Mouse (Mus musculus) G1E (cell line): ENCODE data around the gene Schip1. TPM values are rescaled to one million over a fixed set of nuclear protein-coding genes. Genes with fewer than 3 reads are reported as not detected.
"Not testable (repeated sequence)": the region's sequence is repeated elsewhere in the genome, so short reads cannot be mapped to it uniquely, and the experiment has no call there.

ENCODE experiments used
- ATAC-seq: 2 replicates; pipeline ENCODE4 v1.8.0; 2016; ENCODE audit warnings: mild to moderate bottlenecking; ENCODE audit not compliant: insufficient number of reproducible peaks, poor library complexity, low FRiP score, severe bottlenecking; ENCODE audit errors: extremely low read depth
- DNase-seq: peaks from one replicate; pipeline ENCODE4 v3.0.0; 2012; ENCODE audit warnings: low spot score
- H3K27me3 ChIP-seq: 2 replicates; pipeline ENCODE4 v1.6.1; 2012; ENCODE audit warnings: mild to moderate bottlenecking, low read length, inconsistent platforms; ENCODE audit not compliant: insufficient read depth
- H3K36me3 ChIP-seq: replicated peaks from 2 replicates; pipeline ENCODE3; 2012; ENCODE audit warnings: mild to moderate bottlenecking, inconsistent platforms
- H3K4me1 ChIP-seq: 2 replicates; pipeline ENCODE4 v1.6.1; 2012; ENCODE audit warnings: low read depth, low read length, inconsistent platforms, mixed read lengths; ENCODE audit not compliant: insufficient read depth
- H3K4me3 ChIP-seq: 2 replicates; pipeline ENCODE4 v1.5.1; 2012; ENCODE audit warnings: low read depth, mild to moderate bottlenecking, inconsistent platforms, low read length, moderate library complexity, mixed read lengths
- H3K9me3 ChIP-seq: replicated peaks from 2 replicates; pipeline ENCODE4 v1.6.1; 2012; ENCODE audit warnings: inconsistent platforms
- CTCF ChIP-seq: IDR thresholded peaks from 2 replicates; pipeline ENCODE4 v1.5.1; 2012; ENCODE audit warnings: low read depth, low read length, inconsistent platforms, mixed read lengths
- GATA1 ChIP-seq: IDR thresholded peaks from 2 replicates; pipeline ENCODE4 v1.6.1; 2012; ENCODE audit warnings: borderline replicate concordance, low read length, inconsistent platforms, mixed read lengths
- GATA2 ChIP-seq: IDR thresholded peaks from 2 replicates; pipeline ENCODE4 v1.6.1; 2012; ENCODE audit warnings: low read depth, low read length, inconsistent platforms, borderline replicate concordance
- POLR2AphosphoS5 ChIP-seq: IDR thresholded peaks from 2 replicates; pipeline ENCODE4 v1.6.1; 2012; ENCODE audit warnings: low read depth, low read length, inconsistent platforms; ENCODE audit not compliant: insufficient replicate concordance
- TAL1 ChIP-seq: conservative IDR thresholded peaks from 2 replicates; pipeline ENCODE4 v1.6.1; 2012; ENCODE audit warnings: low read depth, low read length, inconsistent platforms, mixed read lengths
- polyA plus RNA-seq: library from polyadenylated mRNA; stranded (reverse); fragments of >175 nt; gene quantifications from 2 replicates; pipeline ENCODE4 v1.2.3, GENCODE M21; 2012
- total RNA-seq, 2 experiments: library from RNA; stranded (forward) in 1 of 2; stranded (reverse) in 1 of 2; fragments of 200-1000 nt in 1 of 2; fragments of >200 nt in 1 of 2; fragmentation: Nextera tagmentation in 1 of 2; gene quantifications; 2 replicates each; pipeline ENCODE4 v1.2.3; 2014 to 2017

The Schip1 gene
- total and polyA plus RNA-seq, 3 experiments: 0.16 TPM; not detected in 2

DNA sequence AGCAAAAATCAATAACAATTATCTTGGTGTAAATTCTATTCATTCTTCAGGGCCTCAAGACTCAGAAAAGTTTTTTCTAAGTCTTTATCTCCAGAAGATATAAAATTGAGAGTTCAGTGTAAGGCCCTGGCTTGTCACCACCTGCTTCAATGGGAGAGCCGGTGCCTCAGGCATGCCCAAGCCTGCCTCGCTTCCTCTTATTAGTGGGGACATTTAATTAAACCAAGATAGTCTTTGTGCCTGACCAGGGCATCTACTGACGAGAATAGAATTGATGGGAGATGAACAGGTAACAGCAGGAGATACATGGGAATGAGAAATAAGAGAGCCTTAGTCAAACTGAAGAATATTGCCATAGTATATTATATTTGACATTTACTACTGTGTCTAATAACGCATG lies 27.5 kb downstream of the Schip1 start:
- DNase-seq: no peak
- ATAC-seq: no peak
- no peak for TF ChIP-seq POLR2AphosphoS5
- TF ChIP-seq GATA1: no peak
- TF ChIP-seq GATA2: no peak
- TF ChIP-seq TAL1: no peak
- no peak for TF ChIP-seq CTCF

DNA sequence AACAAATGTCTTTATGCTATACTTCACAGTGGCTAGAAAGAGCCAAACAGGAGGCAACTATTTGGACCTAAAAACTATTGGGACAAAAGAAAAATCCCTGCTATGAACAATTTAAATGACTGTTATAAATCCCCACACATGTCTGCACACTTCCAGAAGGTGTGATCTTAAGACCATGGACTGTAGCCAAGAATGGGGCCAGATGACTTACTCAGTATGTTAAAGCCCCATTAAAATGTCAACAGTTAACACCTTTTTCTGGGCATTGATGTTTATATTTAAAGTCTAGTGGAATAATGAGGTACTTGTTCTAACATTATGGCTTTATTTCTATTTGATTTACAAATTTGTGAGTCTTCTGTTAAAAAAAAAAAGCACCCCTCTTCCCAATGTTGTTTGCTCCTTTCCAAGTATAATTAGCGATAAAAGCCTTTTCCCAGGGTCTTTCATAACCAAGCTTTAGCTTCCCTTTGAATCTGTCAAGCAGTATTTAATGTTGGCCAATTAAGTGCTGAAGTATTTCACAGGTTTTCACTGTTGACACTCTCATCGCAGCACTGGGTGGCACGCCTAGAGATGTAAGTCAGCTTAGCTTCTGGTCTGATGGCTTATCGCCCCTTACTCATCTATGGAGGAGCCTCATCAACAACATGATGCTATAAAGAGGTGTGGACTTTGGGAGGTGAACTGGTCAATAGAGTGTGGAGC lies 32.3 kb downstream of the Schip1 start:
- Histone ChIP-seq H3K4me3 (no peak overlapping the region), H3K9me3 (no peaks in the 10 kb centered on the region; the same call in 1 of the 2 replicates), H3K4me1 (no peaks in the 10 kb centered on the region), H3K27me3 (no peaks in the 10 kb centered on the region), H3K36me3 (no peaks in the 10 kb centered on the region)
- DNase-seq (no peak), ATAC-seq (no peak)
- TF ChIP-seq TAL1: no peak
- no peak for TF ChIP-seq POLR2AphosphoS5
- no peak for TF ChIP-seq CTCF
- no peak for TF ChIP-seq GATA1
- no peak for TF ChIP-seq GATA2

More for the DNA sequence above, 27.5 kb downstream of the Schip1 start:
- Histone ChIP-seq H3K27me3 (no peaks in the 10 kb centered on the region), H3K4me1 (no peaks in the 10 kb centered on the region), H3K4me3 (no peak overlapping the region), H3K36me3 (no peaks in the 10 kb centered on the region), H3K9me3 (0 out of 2 replicates have a peak, but pooled peaks cover 4% of the 10 kb centered on the region)

DNA sequence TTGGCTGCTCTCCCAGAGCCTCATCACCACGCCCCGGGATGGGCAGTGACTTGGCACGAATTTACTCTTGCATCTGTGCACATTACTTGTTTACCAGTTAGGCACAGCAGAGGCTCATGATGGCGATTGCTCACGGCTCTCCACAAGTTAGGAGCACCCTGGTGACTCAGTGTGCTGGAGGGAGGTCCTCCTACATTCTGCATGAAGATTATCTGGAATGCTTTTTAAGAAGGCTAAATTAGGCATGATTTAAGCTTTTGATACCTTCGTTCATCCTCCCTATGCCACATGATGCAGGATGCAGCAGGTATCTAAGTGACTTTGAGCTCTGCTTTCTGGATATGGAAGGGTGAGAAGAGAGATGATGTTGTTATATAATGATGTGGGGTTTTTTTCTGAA lies 35.0 kb downstream of the Schip1 start:
- H3K27me3 ChIP-seq, H3K9me3 ChIP-seq, H3K4me3 ChIP-seq, DNase-seq, ATAC-seq, H3K4me1 ChIP-seq, H3K36me3 ChIP-seq: not testable (repeated sequence)

DNA sequence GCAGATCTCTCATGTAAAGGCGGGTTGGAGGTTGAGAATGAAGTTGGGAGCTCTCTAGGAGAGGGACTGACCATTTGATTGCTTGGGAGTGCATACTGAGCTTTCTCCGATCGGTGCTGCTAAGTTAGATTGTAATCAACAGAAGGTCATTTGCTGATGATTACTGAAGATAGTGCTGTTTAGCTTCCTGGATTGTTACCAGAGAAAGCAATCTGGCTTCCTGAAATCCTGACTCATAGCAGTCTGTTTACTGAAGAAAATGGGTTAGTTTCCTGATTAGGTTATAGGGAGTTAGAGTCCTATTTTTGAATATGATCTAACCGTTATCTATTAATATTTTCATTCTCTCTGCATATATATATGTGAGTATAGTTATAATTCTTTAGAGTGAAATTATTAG lies 36.7 kb downstream of the Schip1 start:
- Histone ChIP-seq H3K4me1 (no peaks in the 10 kb centered on the region), H3K27me3 (no peaks in the 10 kb centered on the region), H3K9me3 (no peaks in the 10 kb centered on the region; the same call in 1 of the 2 replicates), H3K36me3 (no peaks in the 10 kb centered on the region), H3K4me3 (no peak overlapping the region)
- ATAC-seq (no peak), DNase-seq (no peak)
- TF ChIP-seq GATA2: no peak
- TF ChIP-seq GATA1: no peak
- TF ChIP-seq POLR2AphosphoS5: no peak
- no peak for TF ChIP-seq CTCF
- no peak for TF ChIP-seq TAL1

DNA sequence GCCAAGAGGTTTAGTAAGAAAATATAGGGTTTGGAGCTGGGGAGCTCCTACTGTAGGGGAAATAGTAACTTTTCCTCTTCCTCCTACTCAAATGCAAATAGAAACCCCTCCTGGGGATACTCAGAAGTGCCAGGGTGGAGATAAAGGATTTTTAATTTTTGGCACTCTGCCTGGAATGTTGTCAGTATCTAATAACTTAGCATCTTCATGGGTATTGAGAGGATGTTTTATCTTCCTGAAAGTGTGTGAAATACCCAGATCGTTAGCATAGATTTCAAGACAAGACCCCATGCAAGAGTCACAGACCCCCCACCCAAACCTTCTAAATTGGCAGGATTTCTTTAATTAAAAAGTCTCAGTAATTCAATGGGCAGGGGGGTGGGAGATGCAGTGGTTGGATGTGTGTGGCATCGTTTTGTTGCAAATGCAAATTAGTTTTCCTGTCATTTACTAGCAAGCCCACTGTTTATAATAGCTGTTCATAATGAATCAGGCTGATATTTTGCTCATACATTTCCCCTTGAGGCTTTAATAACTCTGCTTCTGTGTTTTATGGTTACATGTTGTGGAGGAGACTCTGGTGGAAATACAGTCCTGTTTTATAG lies 40.6 kb downstream of the Schip1 start:
- no peaks in the 10 kb centered on the region for H3K36me3 ChIP-seq
- no peak for TF ChIP-seq POLR2AphosphoS5

DNA sequence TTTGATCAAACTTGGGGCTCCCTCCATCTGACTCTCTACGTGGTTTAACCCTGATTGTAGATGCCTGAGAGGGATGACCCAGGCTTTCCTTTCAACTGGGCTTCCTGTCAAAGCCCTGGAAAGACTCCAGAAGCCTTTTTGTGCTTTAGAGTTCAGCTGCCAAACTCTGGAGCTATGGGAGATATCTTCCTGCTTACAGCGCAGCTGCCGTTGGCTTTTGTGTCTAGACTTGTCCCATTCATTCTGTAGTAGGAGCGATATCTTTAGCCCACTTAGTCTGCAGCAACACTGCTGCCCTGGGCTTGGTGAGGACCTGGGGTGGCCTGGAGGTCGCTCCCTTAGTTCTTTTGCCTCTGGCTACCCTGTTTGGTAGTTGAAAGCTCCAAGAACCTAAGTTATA lies 56.7 kb downstream of the Schip1 start:
- no peaks in the 10 kb centered on the region for H3K27me3 ChIP-seq

More for the DNA sequence above, 40.6 kb downstream of the Schip1 start:
- no peaks in the 10 kb centered on the region for H3K9me3 ChIP-seq
- no peaks in the 10 kb centered on the region for H3K4me1 ChIP-seq
- H3K4me3 ChIP-seq: no peak overlapping the region
- ATAC-seq (no peak), DNase-seq (no peak)
- H3K27me3 ChIP-seq: no peaks in the 10 kb centered on the region

More for the DNA sequence above, 56.7 kb downstream of the Schip1 start:
- DNase-seq (no peak), ATAC-seq (no peak)
- no peaks in the 10 kb centered on the region for H3K36me3 ChIP-seq
- no peak overlapping the region for H3K4me3 ChIP-seq
- TF ChIP-seq GATA2 (no peak), POLR2AphosphoS5 (no peak), TAL1 (no peak), GATA1 (no peak), CTCF (no peak)
- peaks cover 3% of the 10 kb centered on the region; the same call in 1 of the 2 replicates for H3K9me3 ChIP-seq
- no peaks in the 10 kb centered on the region for H3K4me1 ChIP-seq
